Mouse (Mus musculus) thymus, adult 2 months (tissue): Measurements from ENCODE around the gene Lrrc8a.

Experiments
- CTCF ChIP-seq: fragments of 200-500 bp; IDR thresholded peaks from 2 replicates; pipeline ENCODE4 v1.5.1; 2012; ENCODE audit warnings: mild to moderate bottlenecking, control low read depth, low read length, moderate library complexity, borderline replicate concordance; ENCODE audit not compliant: control insufficient read depth, poor library complexity, insufficient read depth; ENCODE audit errors: extremely low read depth
- POLR2A ChIP-seq: fragments of 200-500 bp; IDR thresholded peaks from 2 replicates; pipeline ENCODE4 v1.6.1; 2012; ENCODE audit warnings: mild to moderate bottlenecking, low read length, control low read depth, moderate library complexity; ENCODE audit not compliant: control insufficient read depth, poor library complexity, insufficient read depth; ENCODE audit errors: extremely low read depth

GRCm38 (mm10) chr2:30247681-30248080 lies 10.2 kb downstream of the Lrrc8a start:
- TF ChIP-seq CTCF (no peak), POLR2A (no peak)
